ENCODE assay signal across 9 mouse cellular contexts in the genomic region with DNA sequence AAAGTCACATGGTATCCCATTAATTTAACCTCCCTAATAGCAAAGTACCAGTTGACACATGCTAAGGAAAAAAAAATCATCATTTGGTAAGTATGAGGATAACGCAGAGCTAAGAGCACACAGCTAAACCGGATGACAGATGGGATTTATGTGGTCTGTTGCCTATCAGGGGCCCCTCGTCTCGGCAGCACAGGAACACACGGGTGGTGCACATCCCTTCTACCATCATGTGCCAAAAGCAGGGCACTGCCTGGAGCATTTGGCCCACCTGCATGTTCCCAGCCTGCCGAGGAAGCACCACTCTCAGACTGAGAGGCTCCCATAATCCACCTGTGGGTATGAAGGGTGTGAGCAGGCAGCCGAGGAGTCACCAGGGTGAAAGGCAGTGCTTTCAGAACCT.
DNase-seq lines count a peak whose midpoint lies in the region; ATAC-seq lines count a peak whose summit lies in the region.
"Had no signal": no experiment of that assay in that cellular context is flagged by ENCODE, and none has a peak within 500 bp of the region (broad histone marks: within the 10 kb centered on the region; RNA-seq: fewer than 3 reads in every experiment).

No protein-coding gene starts in this region.

- no peaks in the 10 kb centered on the region for H3K4me1 ChIP-seq in hindbrain, embryonic 15.5 days (replicated peaks)
- H3K4me1 ChIP-seq in hindbrain, embryonic 12.5 days, result no peaks in the 10 kb centered on the region
- H3K4me1 ChIP-seq in neural tube, embryonic 14.5 days (ENCODE audit: control insufficient read depth, insufficient read depth, low read length), result no peaks in the 10 kb centered on the region
- H3K4me1 ChIP-seq in neural tube, embryonic 15.5 days, result no peaks in the 10 kb centered on the region

- no peaks in the 10 kb centered on the region for H3K27me3 ChIP-seq in hindbrain, embryonic 15.5 days
- no peaks in the 10 kb centered on the region for H3K27me3 ChIP-seq in hindbrain, embryonic 12.5 days
- no peaks in the 10 kb centered on the region for H3K27me3 ChIP-seq in neural tube, embryonic 14.5 days (ENCODE audit: control insufficient read depth, insufficient read depth, low read length)
- H3K27me3 ChIP-seq in neural tube, embryonic 15.5 days (replicated peaks), result no peaks in the 10 kb centered on the region

- peak; percentile 48; the same call in 1 of the 2 replicates for ATAC-seq in hindbrain, embryonic 15.5 days (ENCODE audit: low FRiP score, low read depth)
- no peak for ATAC-seq in hindbrain, embryonic 12.5 days (ENCODE audit: low FRiP score)
- peak; percentile 28; the same call in 1 of the 2 replicates for ATAC-seq in neural tube, embryonic 14.5 days (ENCODE audit: low read depth)
- ATAC-seq in neural tube, embryonic 15.5 days (ENCODE audit: low FRiP score), result no peak
- ATAC-seq in megakaryocyte progenitor cell, adult 5-6 weeks (replicated peaks; ENCODE audit: poor library complexity), result no peak

- peaks cover 23% of the 10 kb centered on the region for H3K36me3 ChIP-seq in hindbrain, embryonic 15.5 days
- peaks cover 19% of the 10 kb centered on the region for H3K36me3 ChIP-seq in hindbrain, embryonic 12.5 days
- peaks cover 13% of the 10 kb centered on the region for H3K36me3 ChIP-seq in neural tube, embryonic 14.5 days (ENCODE audit: control insufficient read depth, insufficient read depth, low read length)
- peaks cover 19% of the 10 kb centered on the region for H3K36me3 ChIP-seq in neural tube, embryonic 15.5 days

- peak; percentile 31 for DNase-seq in cerebellum, adult 9-11 months
- peak; percentile 46 for DNase-seq in thymus, postnatal 4 days
- DNase-seq: adrenal gland, postnatal 10 days; right cerebral cortex, postnatal 4 days had no signal

- no peaks in the 10 kb centered on the region for H3K9me3 ChIP-seq in hindbrain, embryonic 15.5 days
- H3K9me3 ChIP-seq in hindbrain, embryonic 12.5 days (replicated peaks), result no peaks in the 10 kb centered on the region
- H3K9me3 ChIP-seq in neural tube, embryonic 14.5 days (ENCODE audit: control insufficient read depth, low read length), result no peaks in the 10 kb centered on the region
- no peaks in the 10 kb centered on the region for H3K9me3 ChIP-seq in neural tube, embryonic 15.5 days (replicated peaks)

- H3K4me2 ChIP-seq in hindbrain, embryonic 15.5 days, result no peak overlapping the region
- H3K4me2 ChIP-seq in hindbrain, embryonic 12.5 days (replicated peaks), result no peak overlapping the region
- H3K4me2 ChIP-seq in neural tube, embryonic 14.5 days (ENCODE audit: low read depth, low read length), result no peak overlapping the region
- no peak overlapping the region for H3K4me2 ChIP-seq in neural tube, embryonic 15.5 days

- H3K27ac ChIP-seq in hindbrain, embryonic 15.5 days (replicated peaks), result no peak overlapping the region
- no peak overlapping the region for H3K27ac ChIP-seq in hindbrain, embryonic 12.5 days
- no peak overlapping the region for H3K27ac ChIP-seq in neural tube, embryonic 14.5 days (ENCODE audit: low read depth, low read length)
- no peak overlapping the region for H3K27ac ChIP-seq in neural tube, embryonic 15.5 days (replicated peaks)

- no peak overlapping the region for H3K9ac ChIP-seq in hindbrain, embryonic 15.5 days
- no peak overlapping the region for H3K9ac ChIP-seq in hindbrain, embryonic 12.5 days
- no peak overlapping the region for H3K9ac ChIP-seq in neural tube, embryonic 14.5 days (replicated peaks; ENCODE audit: low read depth, low read length)
- no peak overlapping the region for H3K9ac ChIP-seq in neural tube, embryonic 15.5 days (replicated peaks)

- H3K4me3 ChIP-seq in hindbrain, embryonic 15.5 days, result no peak overlapping the region
- H3K4me3 ChIP-seq in hindbrain, embryonic 12.5 days, result no peak overlapping the region
- no peak overlapping the region for H3K4me3 ChIP-seq in neural tube, embryonic 14.5 days (ENCODE audit: low read depth, low read length)
- H3K4me3 ChIP-seq in neural tube, embryonic 15.5 days (replicated peaks), result no peak overlapping the region

- WGBS in hindbrain, embryonic 15.5 days, result 72% methylated on average over 7 of the region's 7 CpGs
- 88% methylated on average over 7 of the region's 7 CpGs for WGBS in hindbrain, embryonic 12.5 days
- 67% methylated on average over 7 of the region's 7 CpGs for WGBS in neural tube, embryonic 14.5 days
- WGBS in neural tube, embryonic 15.5 days, result 66% methylated on average over 7 of the region's 7 CpGs

Comparison
In these comparisons a context has a peak if more than half of its experiments do, and no peak if none do; other contexts are left out.
1. ATAC-seq: peak in hindbrain, embryonic 15.5 days (single experiment) and neural tube, embryonic 14.5 days (single experiment); none in hindbrain, embryonic 12.5 days (single experiment), neural tube, embryonic 15.5 days (single experiment) and megakaryocyte progenitor cell, adult 5-6 weeks (single experiment).